Mouse (Mus musculus): ENCODE data around the gene Gucy2d.

DNA sequence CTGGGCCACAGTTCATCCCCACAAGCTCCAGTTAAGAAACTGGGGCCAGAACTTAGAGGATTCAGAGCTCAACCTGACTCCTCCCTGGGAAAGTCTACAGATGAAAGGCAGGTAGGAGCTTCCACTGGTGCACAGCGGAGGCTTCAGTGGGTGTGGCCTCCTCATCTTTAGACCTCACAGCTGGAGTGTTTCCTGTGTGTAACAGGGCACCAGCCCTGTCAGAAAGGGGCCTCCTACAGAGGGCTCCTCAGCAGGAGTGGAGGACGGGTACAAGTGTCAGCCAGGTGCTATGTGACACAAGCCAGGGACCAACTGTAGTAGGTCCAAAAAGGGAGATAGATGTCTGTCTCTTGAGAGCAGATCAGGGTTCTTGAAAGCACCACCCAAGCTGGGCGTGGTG lies 73.0 kb downstream of the Gucy2d start:
- no peak for TF ChIP-seq ZNF384 (IDR thresholded peaks at IDR 0.05; ENCODE audit: low read depth, low read length)
- no peak for TF ChIP-seq POLR2A (IDR thresholded peaks at IDR 0.05; ENCODE audit: control insufficient read depth in 1 of 2, insufficient read depth in 1 of 2, low read depth in 1 of 2, low read length in 2 of 2, poor library complexity in 1 of 2)
- TF ChIP-seq HCFC1 (IDR thresholded peaks at IDR 0.05; ENCODE audit: low read depth, low read length): no peak
- TF ChIP-seq MAX (IDR thresholded peaks at IDR 0.05; ENCODE audit: low read length): no peak
- no peak for TF ChIP-seq CTCF (IDR thresholded peaks at IDR 0.05 in 2 of 3, conservative IDR thresholded peaks at IDR 0.05 in 1 of 3; ENCODE audit: control insufficient read depth in 1 of 3, insufficient read depth in 1 of 3, low read depth in 2 of 3, low read length in 3 of 3, poor library complexity in 1 of 3, severe bottlenecking in 1 of 3)
- TF ChIP-seq POLR2AphosphoS5 (IDR thresholded peaks at IDR 0.05; ENCODE audit: borderline replicate concordance, low read depth, low read length): no peak
- TF ChIP-seq GATA1 (IDR thresholded peaks at IDR 0.05; ENCODE audit: low read depth, low read length): no peak
- no peak for TF ChIP-seq ZC3H11A (IDR thresholded peaks at IDR 0.05; ENCODE audit: low read depth, low read length)
- no peak for TF ChIP-seq USF1 (IDR thresholded peaks at IDR 0.05; ENCODE audit: low read depth, low read length)
- TF ChIP-seq MAZ (IDR thresholded peaks at IDR 0.05; ENCODE audit: low read depth, low read length): no peak
